Mouse (Mus musculus): Measurements from ENCODE around the gene Atp2b2. TPM values are rescaled to one million over a fixed set of nuclear protein-coding genes. Genes with fewer than 3 reads are reported as not detected.

The Atp2b2 gene
- polyA plus RNA-seq, 1 experiment from 2014 or later: 13.5 TPM

Small RNA genes within 50 kb of the gene (microRNA-seq; reads per million reads assigned to microRNA genes)
- gene Mir7042: 0.82 reads per million

Other genes starting within 250 kb of the Atp2b2 start
- gene Slc6a11, start 88.6 kb upstream of the Atp2b2 start, polyA plus RNA-seq (2015; fragmentation: Nextera tagmentation; extraction: Ambion mirVana): 6.4 and 6.5 TPM in 2 replicates
- gene Slc6a1, start 240.0 kb upstream of the Atp2b2 start, polyA plus RNA-seq (2015; fragmentation: Nextera tagmentation; extraction: Ambion mirVana): 85.6 and 88.9 TPM in 2 replicates